Mouse (Mus musculus) central nervous system, embryonic 18 days (tissue): Measurements from ENCODE around the gene Lmo4. TPM values are rescaled to one million over a fixed set of nuclear protein-coding genes. Genes with fewer than 3 reads are reported as not detected.

Experiments
- polyA plus RNA-seq: library from polyadenylated mRNA; depleted of rRNA; stranded (reverse); fragments of >200 nt; gene quantifications from 2 replicates; pipeline ENCODE4 v1.2.3, GENCODE M21; 2012; rRNA removed

The Lmo4 gene
- polyA plus RNA-seq, result 265 and 303 TPM in 2 replicates

GRCm38 (mm10) chr3:144204413-144205311 is at the start of gene Lmo4:
Gene Lmo4, minus strand, starts transcription at chr3:144205220.

